Comparison of ENCODE assay signal across 8 mouse cellular contexts in genomic region chr12:84752131-84752977, GRCm38 (mm10). TPM values are rescaled to one million over a fixed set of nuclear protein-coding genes. Genes with fewer than 3 reads are reported as not detected.
A peak's percentile ranks its signal among the peaks of the same experiment; 100 is the strongest.
DNase-seq lines count a peak whose midpoint lies in the region; ATAC-seq and TF ChIP-seq lines count a peak whose summit lies in the region.

No protein-coding gene starts in this region.

- no peak overlapping the region for H3K27ac ChIP-seq in liver, adult 2 months (replicated peaks; ENCODE audit: insufficient read depth, low read depth, low read length)
- no peak overlapping the region for H3K27ac ChIP-seq in liver, embryonic 11.5 days (ENCODE audit: low read depth, low read length)
- H3K27ac ChIP-seq in hindbrain, embryonic 13.5 days, result peak overlapping the region; percentile 82
- peak overlapping the region; percentile 88 for H3K27ac ChIP-seq in midbrain, embryonic 12.5 days (replicated peaks)

- no peaks in the 10 kb centered on the region for H3K79me2 ChIP-seq in liver, adult 2 months (ENCODE audit: control insufficient read depth, insufficient read depth, low read length)

- no peaks in the 10 kb centered on the region for H3K9me3 ChIP-seq in liver, embryonic 11.5 days (ENCODE audit: control insufficient read depth, low read length)
- no peaks in the 10 kb centered on the region for H3K9me3 ChIP-seq in hindbrain, embryonic 13.5 days
- H3K9me3 ChIP-seq in midbrain, embryonic 12.5 days, result no peaks in the 10 kb centered on the region

- TF ChIP-seq POLR2A in liver, adult 2 months (IDR thresholded peaks at IDR 0.05; ENCODE audit: extremely low read depth, insufficient read depth, low read length), result no peak

- no peak overlapping the region for H3K4me2 ChIP-seq in liver, embryonic 11.5 days
- no peak overlapping the region for H3K4me2 ChIP-seq in hindbrain, embryonic 13.5 days
- peak overlapping the region; percentile 21 for H3K4me2 ChIP-seq in midbrain, embryonic 12.5 days (replicated peaks)

- TF ChIP-seq CTCF in liver, adult 2 months (IDR thresholded peaks at IDR 0.05; ENCODE audit: low read depth, low read length), result no peak

- no peak for ATAC-seq in liver, embryonic 11.5 days (replicated peaks; ENCODE audit: low FRiP score)
- peak; percentile 66; the same call in 1 of the 2 replicates for ATAC-seq in hindbrain, embryonic 13.5 days (ENCODE audit: low FRiP score)
- ATAC-seq in midbrain, embryonic 12.5 days (ENCODE audit: low FRiP score, low read depth), result peak; percentile 70

- no peak overlapping the region for H3K9ac ChIP-seq in liver, adult 2 months (ENCODE audit: low read depth, low read length)
- H3K9ac ChIP-seq in liver, embryonic 11.5 days (ENCODE audit: low read depth, low read length), result no peak overlapping the region
- peak overlapping the region; percentile 49; the same call in 1 of the 2 replicates for H3K9ac ChIP-seq in hindbrain, embryonic 13.5 days
- H3K9ac ChIP-seq in midbrain, embryonic 12.5 days (replicated peaks), result no peak overlapping the region

- no peaks in the 10 kb centered on the region for H3K4me1 ChIP-seq in liver, adult 2 months (ENCODE audit: control insufficient read depth, insufficient read depth, low read length)
- no peaks in the 10 kb centered on the region for H3K4me1 ChIP-seq in liver, embryonic 11.5 days (replicated peaks; ENCODE audit: control insufficient read depth, insufficient read depth, low read length)
- H3K4me1 ChIP-seq in hindbrain, embryonic 13.5 days (replicated peaks), result peaks cover 37% of the 10 kb centered on the region
- peaks cover 33% of the 10 kb centered on the region for H3K4me1 ChIP-seq in midbrain, embryonic 12.5 days

- peaks cover 2% of the 10 kb centered on the region; the same call in 1 of the 2 replicates for H3K36me3 ChIP-seq in liver, adult 2 months (ENCODE audit: control insufficient read depth, insufficient read depth, low read length)
- H3K36me3 ChIP-seq in liver, embryonic 11.5 days (ENCODE audit: control insufficient read depth, insufficient read depth, low read length), result peaks cover 3% of the 10 kb centered on the region; the same call in 1 of the 2 replicates
- peaks cover 18% of the 10 kb centered on the region for H3K36me3 ChIP-seq in hindbrain, embryonic 13.5 days
- H3K36me3 ChIP-seq in midbrain, embryonic 12.5 days, result peaks cover 18% of the 10 kb centered on the region

- no peaks in the 10 kb centered on the region for H3K27me3 ChIP-seq in liver, adult 2 months (ENCODE audit: control insufficient read depth, insufficient read depth, low read length)
- H3K27me3 ChIP-seq in liver, embryonic 11.5 days (replicated peaks; ENCODE audit: control insufficient read depth, insufficient read depth, low read length), result no peaks in the 10 kb centered on the region
- H3K27me3 ChIP-seq in hindbrain, embryonic 13.5 days, result no peaks in the 10 kb centered on the region
- H3K27me3 ChIP-seq in midbrain, embryonic 12.5 days, result peaks cover 11% of the 10 kb centered on the region

- peak; percentile 39 for DNase-seq in liver, adult 2 months (ENCODE audit: extremely low read depth, low read depth, low spot score)
- no peak for DNase-seq in liver, embryonic 11.5 days (ENCODE audit: low spot score)
- DNase-seq in cerebellum, postnatal 10 days, result peak; percentile 85 to 90
- peak; percentile 56 to 71 for DNase-seq in thymus, postnatal 36 days
- DNase-seq in urinary bladder, postnatal 10 days (ENCODE audit: low spot score), result no peak
- no peak for DNase-seq in right cerebral cortex, postnatal 25 days

- H3K4me3 ChIP-seq in liver, adult 2 months (ENCODE audit: insufficient read depth, low read depth, low read length), result no peak overlapping the region
- H3K4me3 ChIP-seq in liver, embryonic 11.5 days (ENCODE audit: low read depth, low read length), result no peak overlapping the region
- no peak overlapping the region for H3K4me3 ChIP-seq in hindbrain, embryonic 13.5 days
- H3K4me3 ChIP-seq in midbrain, embryonic 12.5 days, result no peak overlapping the region

- 51% methylated on average over 14 of the region's 14 CpGs for WGBS in liver, adult 2 months
- WGBS in liver, embryonic 11.5 days, result 48% methylated on average over 14 of the region's 14 CpGs
- WGBS in hindbrain, embryonic 13.5 days, result 24% methylated on average over 14 of the region's 14 CpGs
- 23% methylated on average over 14 of the region's 14 CpGs for WGBS in midbrain, embryonic 12.5 days

RNA-seq across cellular contexts. Expression of gene Npc2, which starts 20.6 kb away (rescaled TPM):
- total RNA-seq in liver, adult 2 months (2014; rRNA removed), result 40.2 and 53.6 TPM in 2 replicates
- 83.2 and 85.8 TPM in 2 replicates for polyA plus RNA-seq in liver, adult 2 months (2012; rRNA removed)
- 40.3 and 41.7 TPM in 2 replicates for polyA plus RNA-seq in liver, embryonic 11.5 days (2014; fragmentation: Nextera tagmentation; extraction: Ambion mirVana)
- 80.8 and 82.3 TPM in 2 replicates for polyA plus RNA-seq in hindbrain, embryonic 13.5 days (2015; fragmentation: Nextera tagmentation; extraction: Ambion mirVana)
- polyA plus RNA-seq in midbrain, embryonic 12.5 days (2016; fragmentation: Nextera tagmentation; extraction: Ambion mirVana), result 90.3 and 90.5 TPM in 2 replicates

RNA-seq across cellular contexts. Expression of gene Isca2, which starts 20.7 kb away (rescaled TPM):
- 41.4 and 44.0 TPM in 2 replicates for total RNA-seq in liver, adult 2 months (2014; rRNA removed)
- polyA plus RNA-seq in liver, adult 2 months (2012; rRNA removed), result 48.2 and 54.3 TPM in 2 replicates
- polyA plus RNA-seq in liver, embryonic 11.5 days (2014; fragmentation: Nextera tagmentation; extraction: Ambion mirVana), result 139 TPM in 2 replicates
- 154 and 158 TPM in 2 replicates for polyA plus RNA-seq in hindbrain, embryonic 13.5 days (2015; fragmentation: Nextera tagmentation; extraction: Ambion mirVana)
- 168 and 169 TPM in 2 replicates for polyA plus RNA-seq in midbrain, embryonic 12.5 days (2016; fragmentation: Nextera tagmentation; extraction: Ambion mirVana)

RNA-seq across cellular contexts. Expression of gene Syndig1l, which starts 53.7 kb away (rescaled TPM):
- total RNA-seq in liver, adult 2 months (2014; rRNA removed), result not detected in 2 replicates
- polyA plus RNA-seq in liver, adult 2 months (2012; rRNA removed), result not detected in 2 replicates
- polyA plus RNA-seq in liver, embryonic 11.5 days (2014; fragmentation: Nextera tagmentation; extraction: Ambion mirVana), result 0.08 and 0.12 TPM in 2 replicates
- 4.8 and 5.3 TPM in 2 replicates for polyA plus RNA-seq in hindbrain, embryonic 13.5 days (2015; fragmentation: Nextera tagmentation; extraction: Ambion mirVana)
- polyA plus RNA-seq in midbrain, embryonic 12.5 days (2016; fragmentation: Nextera tagmentation; extraction: Ambion mirVana), result 0.82 and 1.5 TPM in 2 replicates

Comparison
In these comparisons a context has a peak if more than half of its experiments do, and no peak if none do; other contexts are left out.
1. DNase-seq: peak in liver, adult 2 months (single experiment), cerebellum, postnatal 10 days (2 of 2) and thymus, postnatal 36 days (2 of 2); none in liver, embryonic 11.5 days (single experiment), urinary bladder, postnatal 10 days (single experiment) and right cerebral cortex, postnatal 25 days (single experiment).
2. H3K27ac ChIP-seq: peak in hindbrain, embryonic 13.5 days (single experiment) and midbrain, embryonic 12.5 days (single experiment); none in liver, adult 2 months (single experiment) and liver, embryonic 11.5 days (single experiment).